Mouse (Mus musculus): Measurements from ENCODE around the gene Mt1.

The Mt1 gene

GRCm38 (mm10) chr8:94204043-94204442 lies 25.2 kb downstream of the Mt1 start:
- no peak for DNase-seq (ENCODE audit: low spot score in 2 of 2)

- peak in 1 of 2 experiments; percentile 65 for DNase-seq (ENCODE audit: low spot score in 2 of 2)
Observed at GRCm38 (mm10) chr8:94205736-94206135, 26.9 kb downstream of the Mt1 start.

GRCm38 (mm10) chr8:94206256-94206655 lies 27.4 kb downstream of the Mt1 start:
- DNase-seq (ENCODE audit: low spot score in 2 of 2) = no peak

- DNase-seq (ENCODE audit: low spot score in 2 of 2) = no peak
Observed at GRCm38 (mm10) chr8:94207491-94207890, 28.6 kb downstream of the Mt1 start.

- DNase-seq (ENCODE audit: low spot score in 2 of 2) = peak in 1 of 2 experiments; percentile 66
Observed at GRCm38 (mm10) chr8:94209639-94210038, 30.8 kb downstream of the Mt1 start.

- peak in 1 of 2 experiments; percentile 45 for DNase-seq (ENCODE audit: low spot score in 2 of 2)
Observed at GRCm38 (mm10) chr8:94210225-94210624, 31.3 kb downstream of the Mt1 start.

GRCm38 (mm10) chr8:94213819-94214218 lies 34.9 kb downstream of the Mt1 start:
- no peak for DNase-seq (ENCODE audit: low spot score in 2 of 2)

GRCm38 (mm10) chr8:94214252-94215173 lies 35.6 kb downstream of the Mt1 start, which contains the start of gene Nup93:
TSS of gene Nup93 (plus strand) at chr8:94214564.
- peak; percentile 98 to 99 for DNase-seq (ENCODE audit: low spot score in 2 of 2)

GRCm38 (mm10) chr8:94227381-94227939 lies 48.6 kb downstream of the Mt1 start:
- peak in 1 of 2 experiments; percentile 44 for DNase-seq (ENCODE audit: low spot score in 2 of 2)

Data from left cerebral cortex, adult 9 months (tissue).